Mouse (Mus musculus) G1E (cell line): ENCODE measurements around the gene Bud13.

Source experiments
- CTCF ChIP-seq: IDR thresholded peaks from 2 replicates; pipeline ENCODE4 v1.5.1; 2012; ENCODE audit warnings: low read depth, low read length, inconsistent platforms, mixed read lengths
- GATA1 ChIP-seq: IDR thresholded peaks from 2 replicates; pipeline ENCODE4 v1.6.1; 2012; ENCODE audit warnings: borderline replicate concordance, low read length, inconsistent platforms, mixed read lengths
- GATA2 ChIP-seq: IDR thresholded peaks from 2 replicates; pipeline ENCODE4 v1.6.1; 2012; ENCODE audit warnings: low read depth, low read length, inconsistent platforms, borderline replicate concordance
- POLR2AphosphoS5 ChIP-seq: IDR thresholded peaks from 2 replicates; pipeline ENCODE4 v1.6.1; 2012; ENCODE audit warnings: low read depth, low read length, inconsistent platforms; ENCODE audit not compliant: insufficient replicate concordance
- TAL1 ChIP-seq: conservative IDR thresholded peaks from 2 replicates; pipeline ENCODE4 v1.6.1; 2012; ENCODE audit warnings: low read depth, low read length, inconsistent platforms, mixed read lengths

DNA sequence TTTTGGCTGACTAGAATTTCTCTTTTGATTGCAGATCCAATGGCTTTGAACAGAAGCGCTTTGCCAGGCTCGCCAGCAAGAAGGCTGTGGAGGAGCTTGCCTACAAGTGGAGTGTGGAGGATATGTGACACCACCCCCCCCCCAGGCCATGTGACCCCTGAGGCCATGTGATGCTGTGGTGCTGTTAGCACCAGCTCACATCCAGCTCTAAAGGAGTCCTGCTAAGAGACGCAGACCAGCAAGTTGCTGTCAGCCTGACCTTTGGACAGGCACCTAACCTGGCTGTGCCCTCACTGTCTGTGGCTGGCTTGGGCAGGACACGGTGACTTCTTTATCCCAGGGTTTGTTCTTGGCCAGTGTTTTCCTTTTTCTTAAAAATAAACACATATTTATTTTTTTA lies 15.6 kb downstream of the Bud13 start:
- TF ChIP-seq CTCF, result no peak
- TF ChIP-seq GATA1, result no peak
- TF ChIP-seq TAL1, result no peak
- no peak for TF ChIP-seq GATA2
- TF ChIP-seq POLR2AphosphoS5, result no peak
